Mouse (Mus musculus) liver, embryonic 14.5 days (tissue): ENCODE data around the gene Anxa4.

Experiments used
- CTCF ChIP-seq: IDR thresholded peaks from 2 replicates; pipeline ENCODE4 v1.5.1; 2016; ENCODE audit warnings: antibody characterized with exemption, low read depth, control low read depth
- EP300 ChIP-seq: IDR thresholded peaks from 2 replicates; pipeline ENCODE4 v1.6.1; 2016; ENCODE audit warnings: antibody characterized with exemption, low read depth

DNA sequence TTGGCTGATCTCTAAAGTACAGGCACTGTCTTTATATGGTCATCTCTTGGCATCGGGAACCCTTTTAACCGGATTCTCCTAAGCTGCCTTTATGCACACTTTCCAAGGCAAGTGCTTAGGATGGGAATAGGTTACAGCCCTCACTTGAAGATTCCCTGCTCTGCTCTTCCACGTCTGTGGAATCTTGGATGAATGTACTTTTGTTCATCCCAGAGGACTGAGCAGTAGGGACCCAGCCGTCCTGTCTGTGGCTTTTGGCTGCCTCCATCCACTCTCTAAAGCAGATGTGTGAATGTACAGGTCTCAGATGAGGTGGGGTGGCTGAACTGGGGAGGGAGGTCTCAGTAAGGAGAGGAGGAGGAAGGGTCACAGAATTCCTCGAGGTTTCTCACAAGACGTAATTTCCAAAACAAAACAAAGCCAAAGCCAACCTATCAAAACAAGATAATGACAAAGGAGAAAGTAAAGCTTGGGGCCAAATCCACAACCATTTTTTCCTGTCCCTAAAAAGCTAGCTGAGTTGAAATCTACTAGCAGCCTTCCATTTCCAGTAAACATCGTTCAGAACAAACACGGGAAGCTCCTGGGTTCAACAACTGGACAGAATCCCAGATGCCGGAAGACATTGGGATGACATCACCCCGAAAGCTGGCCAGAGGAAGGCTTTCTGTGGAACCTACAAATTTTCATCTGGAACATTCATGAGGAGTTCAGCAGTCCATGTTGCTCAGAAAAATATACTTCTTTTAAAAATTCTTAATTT lies 37.5 kb upstream of the Anxa4 start:
- no peak for TF ChIP-seq EP300
- TF ChIP-seq CTCF, result no peak
